Mouse (Mus musculus): Measurements from ENCODE around the gene Ly75. TPM values are rescaled to one million over a fixed set of nuclear protein-coding genes. Genes with fewer than 3 reads are reported as not detected.

Ly75 gene
- total and polyA plus RNA-seq, 2 experiments from 2014 or later = 1.5 to 2.9 TPM

- no peak for TF ChIP-seq CTCF (IDR thresholded peaks at IDR 0.05)
- DNase-seq (ENCODE audit: low spot score) (no peak), ATAC-seq (ENCODE audit: low FRiP score) (no peak)
- Histone ChIP-seq H3K9me3 (ENCODE audit: low read length) (no peaks in the 10 kb centered on the region), H3K27ac (ENCODE audit: low read depth, low read length) (no peak overlapping the region), H3K4me3 (ENCODE audit: low read depth, low read length) (no peak overlapping the region), H3K36me3 (ENCODE audit: insufficient read depth, low read length) (no peaks in the 10 kb centered on the region), H3K4me1 (ENCODE audit: insufficient read depth, low read length) (no peaks in the 10 kb centered on the region), H3K4me2 (ENCODE audit: low read depth, low read length, poor library complexity, severe bottlenecking) (no peak overlapping the region), H3K9ac (replicated peaks; ENCODE audit: low read length, poor library complexity, severe bottlenecking) (no peak overlapping the region), H3K27me3 (ENCODE audit: insufficient read depth, low read length) (no peaks in the 10 kb centered on the region)
- WGBS = 78% methylated on average over 3 of the region's 3 CpGs
These were observed 84.8 kb downstream of the Ly75 start for GRCm38 (mm10) chr2:60298266-60298665.

GRCm38 (mm10) chr2:60291381-60291780 is 91.7 kb downstream of the Ly75 start:
- DNase-seq (ENCODE audit: low spot score) (no peak), ATAC-seq (ENCODE audit: low FRiP score) (no peak)
- Histone ChIP-seq H3K36me3 (ENCODE audit: insufficient read depth, low read length) (no peaks in the 10 kb centered on the region), H3K9me3 (ENCODE audit: low read length) (no peaks in the 10 kb centered on the region), H3K4me3 (ENCODE audit: low read depth, low read length) (no peak overlapping the region), H3K9ac (replicated peaks; ENCODE audit: low read length, poor library complexity, severe bottlenecking) (no peak overlapping the region), H3K4me2 (ENCODE audit: low read depth, low read length, poor library complexity, severe bottlenecking) (no peak overlapping the region), H3K27me3 (ENCODE audit: insufficient read depth, low read length) (no peaks in the 10 kb centered on the region), H3K4me1 (ENCODE audit: insufficient read depth, low read length) (no peaks in the 10 kb centered on the region), H3K27ac (ENCODE audit: low read depth, low read length) (no peak overlapping the region)
- no peak for TF ChIP-seq CTCF (IDR thresholded peaks at IDR 0.05)
- WGBS = 90% methylated on average over 4 of the region's 4 CpGs

GRCm38 (mm10) chr2:60289451-60289850 is 93.7 kb downstream of the Ly75 start:
- Histone ChIP-seq H3K9ac (replicated peaks; ENCODE audit: low read length, poor library complexity, severe bottlenecking) (no peak overlapping the region), H3K4me2 (ENCODE audit: low read depth, low read length, poor library complexity, severe bottlenecking) (no peak overlapping the region), H3K9me3 (ENCODE audit: low read length) (no peaks in the 10 kb centered on the region), H3K4me1 (ENCODE audit: insufficient read depth, low read length) (no peaks in the 10 kb centered on the region), H3K36me3 (ENCODE audit: insufficient read depth, low read length) (no peaks in the 10 kb centered on the region), H3K27ac (ENCODE audit: low read depth, low read length) (no peak overlapping the region), H3K4me3 (ENCODE audit: low read depth, low read length) (no peak overlapping the region), H3K27me3 (ENCODE audit: insufficient read depth, low read length) (peaks cover 6% of the 10 kb centered on the region; the same call in 1 of the 2 replicates)
- ATAC-seq (ENCODE audit: low FRiP score) = no peak
- WGBS = 90% methylated on average over 1 of the region's 1 CpGs
- no peak for TF ChIP-seq CTCF (IDR thresholded peaks at IDR 0.05)
- no peak for DNase-seq (ENCODE audit: low spot score)

DNA sequence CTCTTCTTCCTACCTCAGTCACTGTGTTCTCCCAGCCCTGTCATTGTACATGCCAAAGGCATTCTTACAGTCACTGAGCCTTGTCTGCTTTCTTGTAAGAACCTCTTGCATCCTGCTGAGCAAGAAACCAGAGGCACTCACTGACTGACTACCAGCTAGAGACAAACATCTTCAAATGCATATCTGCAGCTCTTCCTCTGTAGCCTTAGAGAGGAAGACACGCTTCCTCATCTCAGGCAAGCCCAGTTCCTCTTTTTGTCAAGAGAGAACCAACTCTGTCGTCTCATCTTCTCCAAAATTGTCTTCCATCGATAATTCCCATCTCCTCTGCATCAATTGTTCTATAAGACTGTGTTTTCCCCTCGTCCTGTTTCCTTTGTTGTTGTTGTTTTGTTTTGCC is 94.5 kb downstream of the Ly75 start:
- H3K36me3 ChIP-seq (ENCODE audit: insufficient read depth, low read length) = no peaks in the 10 kb centered on the region
- ATAC-seq (ENCODE audit: low FRiP score) (no peak), DNase-seq (ENCODE audit: low spot score) (no peak)
- H3K9me3 ChIP-seq (ENCODE audit: low read length) = no peaks in the 10 kb centered on the region
- H3K27me3 ChIP-seq (ENCODE audit: insufficient read depth, low read length) = peaks cover 6% of the 10 kb centered on the region; the same call in 1 of the 2 replicates
- no peak overlapping the region for H3K27ac ChIP-seq (ENCODE audit: low read depth, low read length)
- H3K4me1 ChIP-seq (ENCODE audit: insufficient read depth, low read length) = no peaks in the 10 kb centered on the region
- no peak overlapping the region for H3K4me2 ChIP-seq (ENCODE audit: low read depth, low read length, poor library complexity, severe bottlenecking)
- WGBS = 81% methylated on average over 4 of the region's 4 CpGs
- no peak for TF ChIP-seq CTCF (IDR thresholded peaks at IDR 0.05)
- H3K9ac ChIP-seq (replicated peaks; ENCODE audit: low read length, poor library complexity, severe bottlenecking) = no peak overlapping the region
- no peak overlapping the region for H3K4me3 ChIP-seq (ENCODE audit: low read depth, low read length)

GRCm38 (mm10) chr2:60285107-60285617 is 97.9 kb downstream of the Ly75 start:
- TF ChIP-seq CTCF (IDR thresholded peaks at IDR 0.05) = no peak
- Histone ChIP-seq H3K27me3 (ENCODE audit: insufficient read depth, low read length) (peaks cover 6% of the 10 kb centered on the region; the same call in 1 of the 2 replicates), H3K4me3 (ENCODE audit: low read depth, low read length) (no peak overlapping the region), H3K36me3 (ENCODE audit: insufficient read depth, low read length) (no peaks in the 10 kb centered on the region), H3K9me3 (ENCODE audit: low read length) (no peaks in the 10 kb centered on the region), H3K4me2 (ENCODE audit: low read depth, low read length, poor library complexity, severe bottlenecking) (no peak overlapping the region), H3K27ac (ENCODE audit: low read depth, low read length) (no peak overlapping the region), H3K9ac (replicated peaks; ENCODE audit: low read length, poor library complexity, severe bottlenecking) (no peak overlapping the region), H3K4me1 (ENCODE audit: insufficient read depth, low read length) (no peaks in the 10 kb centered on the region)
- WGBS = 89% methylated on average over 8 of the region's 8 CpGs
- no peak for ATAC-seq (ENCODE audit: low FRiP score)
- DNase-seq (ENCODE audit: low spot score) = no peak

DNA sequence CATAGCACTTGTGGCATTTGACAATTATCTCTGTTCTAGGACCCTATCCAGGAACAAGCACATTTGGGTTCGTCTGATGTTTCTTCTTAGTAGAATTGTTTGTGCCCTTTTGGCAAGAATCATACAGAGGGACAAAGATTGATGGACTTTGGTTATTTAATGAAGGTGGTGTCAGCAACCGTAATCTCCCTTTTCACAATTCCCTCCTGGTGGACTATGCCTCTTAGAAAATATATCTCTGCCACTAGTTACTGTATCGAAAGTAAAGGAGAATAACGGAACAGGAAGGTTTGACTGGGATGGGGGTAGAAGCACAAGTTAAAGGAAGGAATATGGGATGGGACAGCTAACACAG is 98.7 kb downstream of the Ly75 start, which contains the start of gene Cd302:
Gene Cd302 (minus strand): TSS at position 22 of the 355 bp plus-strand sequence.
- DNase-seq (ENCODE audit: low spot score) (no peak), ATAC-seq (ENCODE audit: low FRiP score) (no peak)
- peak within 1 kb of the TSS; percentile 46 for H3K9ac ChIP-seq (replicated peaks; ENCODE audit: low read length, poor library complexity, severe bottlenecking)
- no peaks in the 10 kb centered on the region for H3K4me1 ChIP-seq (ENCODE audit: insufficient read depth, low read length)
- WGBS = 65% methylated on average over 4 of the region's 4 CpGs
- peak within 1 kb of the TSS; percentile 99 for H3K4me2 ChIP-seq (ENCODE audit: low read depth, low read length, poor library complexity, severe bottlenecking)
- no peak within 1 kb of the TSS for H3K27ac ChIP-seq (ENCODE audit: low read depth, low read length)
- TF ChIP-seq CTCF (IDR thresholded peaks at IDR 0.05) = no peak
- H3K9me3 ChIP-seq (ENCODE audit: low read length) = no peaks in the 10 kb centered on the region
- peak within 1 kb of the TSS; percentile 47 for H3K4me3 ChIP-seq (ENCODE audit: low read depth, low read length)
- H3K36me3 ChIP-seq (ENCODE audit: insufficient read depth, low read length) = no peaks in the 10 kb centered on the region
- H3K27me3 ChIP-seq (ENCODE audit: insufficient read depth, low read length) = peaks cover 6% of the 10 kb centered on the region; the same call in 1 of the 2 replicates

All from midbrain, postnatal 0 days (tissue).